9 mouse cellular contexts compared by ENCODE assay signal in genomic region chr3:104779949-104780348, GRCm38 (mm10). TPM values are rescaled to one million over a fixed set of nuclear protein-coding genes. Genes with fewer than 3 reads are reported as not detected.
DNase-seq lines count a peak whose midpoint lies in the region; ATAC-seq and TF ChIP-seq lines count a peak whose summit lies in the region.
"Had no signal": no experiment of that assay in that cellular context is flagged by ENCODE, and none has a peak within 500 bp of the region (broad histone marks: within the 10 kb centered on the region; RNA-seq: fewer than 3 reads in every experiment).

No protein-coding gene starts in this region.

- peak; percentile 52 to 74 for DNase-seq in heart, adult 2 months
- DNase-seq in heart, adult 9 months (ENCODE audit: low spot score in 2 of 2), result no peak
- peak; percentile 72 for DNase-seq in 416B (ENCODE audit: low read depth)
- peak; percentile 77 for DNase-seq in NIH3T3 (ENCODE audit: low read depth)
- peak; percentile 84 for DNase-seq in embryonic facial prominence, embryonic 10.5 days (ENCODE audit: low spot score)
- peak; percentile 56 to 80 for DNase-seq in lung, postnatal 4 days
- DNase-seq in thymus, postnatal 10 days (ENCODE audit: low spot score in 2 of 2), result peak; percentile 30 to 81

- ATAC-seq in hindbrain, embryonic 16.5 days, result 0 out of 2 replicates have a peak, but pooled peaks have one; percentile 19

- TF ChIP-seq POLR2A in heart, adult 2 months (IDR thresholded peaks at IDR 0.05; ENCODE audit: insufficient read depth, low read depth, low read length), result no peak

- no peak overlapping the region for H3K4me2 ChIP-seq in hindbrain, embryonic 16.5 days (ENCODE audit: low read length)

- 5% methylated on average over 7 of the region's 7 CpGs for WGBS in heart, adult 2 months
- WGBS in embryonic facial prominence, embryonic 10.5 days, result 3% methylated on average over 7 of the region's 7 CpGs
- 2% methylated on average over 7 of the region's 7 CpGs for WGBS in hindbrain, embryonic 16.5 days

- TF ChIP-seq CTCF in heart, adult 2 months (IDR thresholded peaks at IDR 0.05), result peak; percentile 98

- H3K4me3 ChIP-seq in heart, adult 2 months, result no peak overlapping the region
- no peak overlapping the region for H3K4me3 ChIP-seq in embryonic facial prominence, embryonic 10.5 days
- no peak overlapping the region for H3K4me3 ChIP-seq in hindbrain, embryonic 16.5 days (ENCODE audit: low read length)

- no peaks in the 10 kb centered on the region for H3K79me2 ChIP-seq in heart, adult 2 months (replicated peaks; ENCODE audit: control insufficient read depth, insufficient read depth, low read length)

- H3K36me3 ChIP-seq in heart, adult 2 months (ENCODE audit: control insufficient read depth, insufficient read depth, low read length), result no peaks in the 10 kb centered on the region
- no peaks in the 10 kb centered on the region for H3K36me3 ChIP-seq in embryonic facial prominence, embryonic 10.5 days (replicated peaks)
- H3K36me3 ChIP-seq in hindbrain, embryonic 16.5 days (ENCODE audit: control insufficient read depth, insufficient read depth, low read length), result no peaks in the 10 kb centered on the region
- H3K36me3 ChIP-seq: lung, embryonic 15.5 days had no signal

- peaks cover 2% of the 10 kb centered on the region; the same call in 1 of the 2 replicates for H3K27me3 ChIP-seq in heart, adult 2 months (ENCODE audit: control insufficient read depth, insufficient read depth, low read length)
- H3K27me3 ChIP-seq in embryonic facial prominence, embryonic 10.5 days (replicated peaks; ENCODE audit: low read depth, poor library complexity, severe bottlenecking), result peaks cover 96% of the 10 kb centered on the region
- H3K27me3 ChIP-seq in hindbrain, embryonic 16.5 days (replicated peaks; ENCODE audit: control insufficient read depth, insufficient read depth, low read length), result peaks cover 57% of the 10 kb centered on the region

- H3K9ac ChIP-seq in heart, adult 2 months (ENCODE audit: low read depth, low read length), result no peak overlapping the region
- H3K9ac ChIP-seq in hindbrain, embryonic 16.5 days (ENCODE audit: low read depth, low read length), result no peak overlapping the region
- H3K9ac ChIP-seq: lung, embryonic 15.5 days had no signal

- peaks cover 7% of the 10 kb centered on the region for H3K4me1 ChIP-seq in heart, adult 2 months (ENCODE audit: control insufficient read depth, insufficient read depth, low read length)
- peaks cover 40% of the 10 kb centered on the region for H3K4me1 ChIP-seq in embryonic facial prominence, embryonic 10.5 days
- peaks cover 15% of the 10 kb centered on the region for H3K4me1 ChIP-seq in hindbrain, embryonic 16.5 days (ENCODE audit: control insufficient read depth, insufficient read depth, low read depth, low read length)

- intact Hi-C loops in heart, adult 2 months (cut with DNase I), result loop anchor here (2.0 to 5.0 kb wide), 3 partner anchors 65 to 268 kb away; partner anchors contain the start of genes Capza1, Lrig2 and St7l

- H3K9me3 ChIP-seq in embryonic facial prominence, embryonic 10.5 days, result no peaks in the 10 kb centered on the region
- no peaks in the 10 kb centered on the region for H3K9me3 ChIP-seq in hindbrain, embryonic 16.5 days (ENCODE audit: control insufficient read depth, low read length)
- H3K9me3 ChIP-seq: lung, embryonic 15.5 days had no signal

- 0 out of 2 replicates have a peak, but pooled peaks have one; percentile 61 for TF ChIP-seq EP300 in heart, adult 2 months (IDR thresholded peaks at IDR 0.05; ENCODE audit: insufficient read depth, low read depth, low read length)

- H3K27ac ChIP-seq in heart, adult 2 months, result no peak overlapping the region
- no peak overlapping the region for H3K27ac ChIP-seq in embryonic facial prominence, embryonic 10.5 days (replicated peaks)
- no peak overlapping the region for H3K27ac ChIP-seq in hindbrain, embryonic 16.5 days (ENCODE audit: low read depth, low read length)
- H3K27ac ChIP-seq: lung, embryonic 15.5 days had no signal

RNA-seq across cellular contexts. Expression of gene Ppm1j, which starts 0.9 kb away (rescaled TPM):
- 10 to 100 TPM; 17.5 to 20.1 TPM for total RNA-seq in heart, adult 2 months (2021)
- polyA plus RNA-seq in heart, adult 2 months (2012; rRNA removed), result 42.4 and 47.6 TPM in 2 replicates
- polyA plus RNA-seq in embryonic facial prominence, embryonic 10.5 days (2016; fragmentation: Nextera tagmentation; extraction: Ambion mirVana), result 1.3 and 2.3 TPM in 2 replicates
- polyA plus RNA-seq in hindbrain, embryonic 16.5 days (2015; fragmentation: Nextera tagmentation; extraction: Ambion mirVana), result 0.89 and 2.5 TPM in 2 replicates

RNA-seq across cellular contexts. Expression of gene Fam19a3, which starts 1.7 kb away (rescaled TPM):
- total RNA-seq in heart, adult 2 months (2021), result 1 to 10 TPM; 1.2 to 1.4 TPM
- polyA plus RNA-seq in heart, adult 2 months (2012; rRNA removed), result 2.4 and 3.4 TPM in 2 replicates
- 0.04 and 0.10 TPM in 2 replicates for polyA plus RNA-seq in embryonic facial prominence, embryonic 10.5 days (2016; fragmentation: Nextera tagmentation; extraction: Ambion mirVana)
- 0.05 and 0.10 TPM in 2 replicates for polyA plus RNA-seq in hindbrain, embryonic 16.5 days (2015; fragmentation: Nextera tagmentation; extraction: Ambion mirVana)

RNA-seq across cellular contexts. Expression of gene Rhoc, which starts 8.2 kb away (rescaled TPM):
- 10 to 100 TPM; 83.8 to 89.9 TPM for total RNA-seq in heart, adult 2 months (2021)
- 85.3 and 101 TPM in 2 replicates for polyA plus RNA-seq in heart, adult 2 months (2012; rRNA removed)
- 120 and 121 TPM in 2 replicates for polyA plus RNA-seq in embryonic facial prominence, embryonic 10.5 days (2016; fragmentation: Nextera tagmentation; extraction: Ambion mirVana)
- 65.1 and 67.0 TPM in 2 replicates for polyA plus RNA-seq in hindbrain, embryonic 16.5 days (2015; fragmentation: Nextera tagmentation; extraction: Ambion mirVana)

RNA-seq across cellular contexts. Expression of gene Mov10, which starts 38.4 kb away (rescaled TPM):
- total RNA-seq in heart, adult 2 months (2021), result 1 to 10 TPM; 4.6 to 5.9 TPM
- polyA plus RNA-seq in heart, adult 2 months (2012; rRNA removed), result 5.7 and 7.4 TPM in 2 replicates
- 38.0 and 46.4 TPM in 2 replicates for polyA plus RNA-seq in embryonic facial prominence, embryonic 10.5 days (2016; fragmentation: Nextera tagmentation; extraction: Ambion mirVana)
- 9.1 and 12.4 TPM in 2 replicates for polyA plus RNA-seq in hindbrain, embryonic 16.5 days (2015; fragmentation: Nextera tagmentation; extraction: Ambion mirVana)

Comparison
In these comparisons a context has a peak if more than half of its experiments do, and no peak if none do; other contexts are left out.
1. DNase-seq: peak in heart, adult 2 months (2 of 2), 416B (single experiment), NIH3T3 (single experiment), embryonic facial prominence, embryonic 10.5 days (single experiment), lung, postnatal 4 days (2 of 2) and thymus, postnatal 10 days (2 of 2); none in heart, adult 9 months (0 of 2).
2. RNA of gene Ppm1j, which starts 0.9 kb away (polyA plus RNA-seq): 42.4 to 47.6 TPM in heart, adult 2 months; 1.3 to 2.3 TPM in embryonic facial prominence, embryonic 10.5 days and 0.89 to 2.5 TPM in hindbrain, embryonic 16.5 days; every median in the first group is over 10 times any median in the second.